Mouse (Mus musculus): ENCODE results near the gene Olfr1113.

GRCm38 (mm10) chr2:87208670-87209069 is at the start of gene Olfr1113:
- no peak for TF ChIP-seq CTCF (IDR thresholded peaks at IDR 0.05; ENCODE audit: insufficient read depth, low read depth, low read length)
- no peak for TF ChIP-seq POLR2A (IDR thresholded peaks at IDR 0.05; ENCODE audit: insufficient read depth, low read depth, low read length)

Measured in olfactory bulb, adult 2 months (tissue).